Mouse (Mus musculus) neural tube, embryonic 12.5 days (tissue): ENCODE results near the gene Wdr24. TPM values are rescaled to one million over a fixed set of nuclear protein-coding genes. Genes with fewer than 3 reads are reported as not detected.

Experiments used
- ATAC-seq: fragments of 200-750 bp; cut with Nextera tagmentation; 2 replicates; pipeline ENCODE4 v1.8.0; 2017; ENCODE audit warnings: low read depth, mild to moderate bottlenecking, moderate TSS enrichment, moderate library complexity; ENCODE audit not compliant: low FRiP score
- H3K27ac ChIP-seq: fragments of 300-500 bp; sonication (generic); 2 replicates; pipeline ENCODE4 v1.5.1; 2016
- H3K27me3 ChIP-seq: fragments of 300-500 bp; sonication (generic); replicated peaks from 2 replicates; pipeline ENCODE4 v1.6.1; 2016; ENCODE audit warnings: mild to moderate bottlenecking
- H3K36me3 ChIP-seq: fragments of 300-500 bp; sonication (generic); 2 replicates; pipeline ENCODE4 v1.6.1; 2016; ENCODE audit warnings: mild to moderate bottlenecking
- H3K4me1 ChIP-seq: fragments of 300-500 bp; sonication (generic); 2 replicates; pipeline ENCODE4 v1.6.1; 2016
- H3K4me2 ChIP-seq: fragments of 300-500 bp; sonication (generic); replicated peaks from 2 replicates; pipeline ENCODE4 v1.6.1; 2016; ENCODE audit warnings: mild to moderate bottlenecking
- H3K4me3 ChIP-seq: fragments of 300-500 bp; sonication (generic); 2 replicates; pipeline ENCODE4 v1.5.1; 2016
- H3K9ac ChIP-seq: fragments of 300-500 bp; sonication (generic); 2 replicates; pipeline ENCODE4 v1.6.1; 2016; ENCODE audit warnings: mild to moderate bottlenecking
- H3K9me3 ChIP-seq: fragments of 300-500 bp; sonication (generic); 2 replicates; pipeline ENCODE4 v1.6.1; 2016; ENCODE audit warnings: mild to moderate bottlenecking
- WGBS: fragments of 180-500 bp; shearing (Covaris S2); methylation state at CpG from one replicate; pipeline ENCODE4 v1.1.7; 2016; 5-methylcytosine and 5-hydroxymethylcytosine counted together
- polyA plus RNA-seq: library from polyadenylated mRNA; unstranded; fragments of >200 nt; fragmentation: Nextera tagmentation; extraction: Ambion mirVana; gene quantifications from 2 replicates; pipeline ENCODE4 v1.2.1, GENCODE M21; 2016

Wdr24 gene
- polyA plus RNA-seq, 1 experiment from 2014 or later = 27.6 TPM

GRCm38 (mm10) chr17:25808789-25809605 lies 14.4 kb upstream of the Wdr24 start, which contains the start of gene Fbxl16:
Gene Fbxl16 (plus strand): TSS chr17:25809085.
- peaks cover 36% of the 10 kb centered on the region for H3K4me1 ChIP-seq
- H3K27ac ChIP-seq = peak within 1 kb of the TSS; percentile 90
- peak; percentile 80 for ATAC-seq
- H3K4me3 ChIP-seq = peak within 1 kb of the TSS; percentile 77
- H3K36me3 ChIP-seq = peaks cover 3% of the 10 kb centered on the region; the same call in 1 of the 2 replicates
- no peaks in the 10 kb centered on the region for H3K9me3 ChIP-seq
- WGBS = under 1% methylated on average over 94 of the region's 100 CpGs
- peak within 1 kb of the TSS; percentile 87 for H3K9ac ChIP-seq
- peaks cover 12% of the 10 kb centered on the region for H3K27me3 ChIP-seq
- H3K4me2 ChIP-seq = peak within 1 kb of the TSS; percentile 86

GRCm38 (mm10) chr17:25809606-25810340 lies 13.7 kb upstream of the Wdr24 start:
- peak overlapping the region; percentile 87 for H3K9ac ChIP-seq
- ATAC-seq = peak; percentile 61
- H3K27ac ChIP-seq = peak overlapping the region; percentile 90
- no peaks in the 10 kb centered on the region for H3K9me3 ChIP-seq
- peaks cover 36% of the 10 kb centered on the region for H3K4me1 ChIP-seq
- H3K27me3 ChIP-seq = peaks cover 12% of the 10 kb centered on the region
- H3K4me3 ChIP-seq = peak overlapping the region; percentile 77
- 7% methylated on average over 25 of the region's 25 CpGs for WGBS
- H3K36me3 ChIP-seq = peaks cover 3% of the 10 kb centered on the region; the same call in 1 of the 2 replicates
- H3K4me2 ChIP-seq = peak overlapping the region; percentile 86

DNA sequence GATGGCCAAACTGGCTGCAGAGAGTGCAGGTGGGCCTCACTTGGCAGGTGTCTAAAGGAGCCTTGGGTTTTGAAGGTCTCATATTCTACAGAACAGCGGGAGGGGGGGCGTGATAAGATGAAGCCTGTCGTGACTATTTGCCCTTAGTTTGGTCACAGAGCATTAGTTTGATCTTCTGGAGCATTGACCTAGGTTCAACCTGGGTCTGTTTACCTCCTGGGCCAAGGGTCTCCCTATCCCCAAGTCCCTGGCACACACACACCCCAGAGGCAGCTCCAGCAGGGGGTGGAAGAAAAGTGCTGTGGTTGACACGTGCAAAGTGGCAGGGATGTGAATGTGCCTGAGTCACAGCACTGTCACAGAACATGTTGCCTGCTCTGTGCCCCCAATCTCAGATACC lies 12.5 kb upstream of the Wdr24 start:
- Histone ChIP-seq H3K9ac (no peak overlapping the region), H3K36me3 (peaks cover 3% of the 10 kb centered on the region; the same call in 1 of the 2 replicates), H3K27me3 (peaks cover 12% of the 10 kb centered on the region), H3K4me1 (peaks cover 36% of the 10 kb centered on the region), H3K9me3 (no peaks in the 10 kb centered on the region), H3K27ac (no peak overlapping the region), H3K4me3 (no peak overlapping the region), H3K4me2 (peak overlapping the region; percentile 86)
- WGBS = 78% methylated on average over 4 of the region's 4 CpGs
- ATAC-seq = no peak

DNA sequence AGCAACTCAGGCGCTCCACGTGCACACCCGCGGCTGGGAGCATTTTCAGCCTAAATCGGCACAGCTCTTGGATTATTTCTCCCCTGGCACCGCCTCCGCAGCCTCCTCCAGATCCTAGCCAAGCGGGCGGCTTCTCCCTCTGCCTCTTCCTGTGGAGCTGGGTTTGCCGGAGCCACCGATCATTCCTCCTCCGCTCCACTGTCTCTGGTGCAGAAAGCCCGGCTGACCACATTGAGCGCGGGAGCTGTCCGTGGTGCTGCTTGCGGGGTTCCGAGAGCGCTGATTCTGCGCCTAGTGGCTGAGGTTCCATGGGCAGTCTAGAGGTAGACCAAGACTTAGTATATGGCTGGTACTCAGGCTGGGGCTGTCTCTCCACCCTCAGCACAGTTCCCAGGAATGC lies 10.0 kb upstream of the Wdr24 start:
- no peak for ATAC-seq
- Histone ChIP-seq H3K27ac (no peak overlapping the region), H3K4me1 (peaks cover 31% of the 10 kb centered on the region), H3K9me3 (no peaks in the 10 kb centered on the region), H3K4me3 (no peak overlapping the region), H3K4me2 (peak overlapping the region; percentile 34), H3K27me3 (peaks cover 32% of the 10 kb centered on the region), H3K9ac (no peak overlapping the region; the same call in 1 of the 2 replicates), H3K36me3 (peaks cover 24% of the 10 kb centered on the region)
- WGBS = 1% methylated on average over 20 of the region's 20 CpGs

DNA sequence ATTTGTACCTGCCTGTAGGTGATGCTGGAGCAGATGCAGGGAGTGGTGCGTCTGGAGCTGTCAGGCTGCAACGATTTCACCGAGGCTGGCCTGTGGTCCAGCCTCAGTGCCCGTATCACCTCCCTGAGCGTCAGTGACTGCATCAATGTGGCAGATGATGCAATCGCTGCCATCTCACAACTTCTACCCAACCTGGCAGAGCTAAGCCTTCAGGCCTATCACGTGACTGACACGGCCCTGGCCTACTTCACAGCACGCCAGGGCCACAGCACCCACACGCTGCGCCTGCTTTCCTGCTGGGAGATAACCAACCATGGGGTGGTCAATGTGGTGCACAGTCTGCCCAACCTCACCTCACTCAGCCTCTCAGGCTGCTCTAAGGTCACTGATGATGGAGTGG lies 5.8 kb upstream of the Wdr24 start:
- peaks cover 43% of the 10 kb centered on the region for H3K27me3 ChIP-seq
- peaks cover 13% of the 10 kb centered on the region for H3K4me1 ChIP-seq
- 90% methylated on average over 11 of the region's 11 CpGs for WGBS

GRCm38 (mm10) chr17:25818851-25819780 lies 4.3 kb upstream of the Wdr24 start:
- no peak for ATAC-seq
- WGBS = 7% methylated on average over 46 of the region's 46 CpGs
- Histone ChIP-seq H3K27me3 (peaks cover 43% of the 10 kb centered on the region), H3K27ac (no peak overlapping the region), H3K4me3 (0 out of 2 replicates have a peak overlapping the region, but pooled peaks have one; percentile 11), H3K4me2 (peak overlapping the region; percentile 32), H3K9ac (no peak overlapping the region), H3K4me1 (peaks cover 7% of the 10 kb centered on the region), H3K36me3 (peaks cover 28% of the 10 kb centered on the region), H3K9me3 (no peaks in the 10 kb centered on the region)

More for the DNA sequence above, 5.8 kb upstream of the Wdr24 start:
- Histone ChIP-seq H3K36me3 (peaks cover 28% of the 10 kb centered on the region), H3K9me3 (no peaks in the 10 kb centered on the region), H3K9ac (no peak overlapping the region), H3K4me2 (no peak overlapping the region), H3K27ac (no peak overlapping the region), H3K4me3 (no peak overlapping the region)
- no peak for ATAC-seq

DNA sequence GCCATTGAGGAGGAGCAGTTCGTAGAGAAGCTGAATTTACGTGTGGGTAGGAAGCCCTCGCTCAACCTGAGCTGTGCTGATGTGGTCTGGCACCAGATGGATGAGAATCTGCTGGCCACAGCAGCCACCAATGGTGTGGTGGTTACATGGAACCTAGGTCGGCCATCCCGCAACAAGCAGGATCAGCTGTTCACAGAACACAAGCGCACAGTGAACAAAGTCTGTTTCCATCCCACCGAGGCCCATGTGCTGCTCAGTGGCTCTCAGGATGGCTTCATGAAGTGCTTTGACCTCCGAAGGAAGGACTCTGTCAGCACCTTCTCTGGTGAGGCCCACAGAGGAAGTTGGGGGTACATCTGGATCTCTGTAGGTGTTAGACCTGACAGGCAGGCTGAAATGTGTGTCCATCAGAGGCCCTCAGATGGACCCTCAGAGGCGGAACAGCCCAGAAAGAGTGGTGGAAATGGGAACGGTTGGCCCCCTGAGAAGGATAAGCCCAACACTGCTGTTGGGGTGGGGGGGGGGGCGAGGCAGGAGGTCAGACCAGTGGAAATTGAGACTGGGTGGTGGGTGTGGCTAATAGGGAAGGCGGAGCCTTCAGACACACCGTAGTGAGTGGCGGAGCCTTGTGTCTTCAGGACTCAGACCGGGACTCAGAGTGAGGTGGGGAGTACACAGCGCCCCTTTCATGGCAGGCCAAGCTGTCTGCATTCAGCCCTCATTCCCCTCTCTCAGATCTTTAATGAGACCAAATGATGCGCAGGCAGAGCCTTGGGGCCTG lies 1.1 kb downstream of the Wdr24 start:
- no peak for ATAC-seq
- peaks cover 29% of the 10 kb centered on the region for H3K36me3 ChIP-seq
- peaks cover 12% of the 10 kb centered on the region for H3K27me3 ChIP-seq
- peaks cover 48% of the 10 kb centered on the region for H3K4me1 ChIP-seq
- WGBS = 76% methylated on average over 17 of the region's 17 CpGs
- peak overlapping the region; percentile 82 for H3K4me2 ChIP-seq
- H3K9ac ChIP-seq = peak overlapping the region; percentile 73; the same call in 1 of the 2 replicates
- H3K27ac ChIP-seq = no peak overlapping the region
- H3K9me3 ChIP-seq = no peaks in the 10 kb centered on the region
- peak overlapping the region; percentile 53; the same call in 1 of the 2 replicates for H3K4me3 ChIP-seq

GRCm38 (mm10) chr17:25825311-25825710 lies 1.9 kb downstream of the Wdr24 start:
- peak overlapping the region; percentile 82 for H3K4me2 ChIP-seq
- H3K4me1 ChIP-seq = peaks cover 55% of the 10 kb centered on the region

GRCm38 (mm10) chr17:25825984-25826570 lies 2.6 kb downstream of the Wdr24 start:
- Histone ChIP-seq H3K9ac (no peak overlapping the region), H3K27ac (no peak overlapping the region), H3K36me3 (peaks cover 39% of the 10 kb centered on the region), H3K4me1 (peaks cover 63% of the 10 kb centered on the region), H3K9me3 (no peaks in the 10 kb centered on the region), H3K4me3 (no peak overlapping the region), H3K4me2 (0 out of 2 replicates have a peak overlapping the region, but pooled peaks have one; percentile 9), H3K27me3 (no peaks in the 10 kb centered on the region)
- WGBS = 95% methylated on average over 27 of the region's 27 CpGs
- no peak for ATAC-seq

More at GRCm38 (mm10) chr17:25825311-25825710, 1.9 kb downstream of the Wdr24 start:
- H3K27me3 ChIP-seq = peaks cover 5% of the 10 kb centered on the region
- H3K36me3 ChIP-seq = peaks cover 32% of the 10 kb centered on the region
- ATAC-seq = no peak
- no peak overlapping the region for H3K4me3 ChIP-seq
- H3K27ac ChIP-seq = no peak overlapping the region
- H3K9me3 ChIP-seq = no peaks in the 10 kb centered on the region
- no peak overlapping the region for H3K9ac ChIP-seq
- 89% methylated on average over 6 of the region's 6 CpGs for WGBS

DNA sequence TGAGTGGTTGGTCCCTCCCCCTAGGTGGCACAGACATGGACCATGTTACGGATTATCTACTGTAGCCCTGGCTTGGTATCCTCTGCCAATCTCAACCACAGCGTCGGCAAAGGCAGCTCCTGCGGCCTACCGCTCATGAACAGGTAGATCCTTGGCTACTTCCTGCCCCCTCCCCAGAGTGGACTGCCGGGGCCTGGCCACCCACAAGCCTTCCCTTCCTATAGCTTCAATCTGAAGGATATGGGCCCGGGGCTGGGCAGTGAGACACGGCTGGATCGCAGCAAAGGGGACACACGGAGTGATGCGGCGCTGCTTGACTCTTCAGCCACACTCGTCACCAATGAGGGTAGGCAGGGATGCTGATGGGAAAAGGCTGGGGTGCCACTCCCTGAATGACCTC lies 3.6 kb downstream of the Wdr24 start:
- Histone ChIP-seq H3K9ac (no peak overlapping the region), H3K4me2 (no peak overlapping the region), H3K36me3 (peaks cover 46% of the 10 kb centered on the region), H3K4me1 (peaks cover 72% of the 10 kb centered on the region), H3K9me3 (no peaks in the 10 kb centered on the region), H3K27ac (no peak overlapping the region), H3K4me3 (no peak overlapping the region), H3K27me3 (no peaks in the 10 kb centered on the region)
- ATAC-seq = no peak
- WGBS = 96% methylated on average over 13 of the region's 13 CpGs
